Mouse (Mus musculus) liver, embryonic 15.5 days (tissue): ENCODE measurements around the gene Prom1. TPM values are rescaled to one million over a fixed set of nuclear protein-coding genes. Genes with fewer than 3 reads are reported as not detected.

Experiments
- ATAC-seq: fragments of 200-750 bp; cut with Nextera tagmentation; 2 replicates; pipeline ENCODE4 v1.8.0; 2017; ENCODE audit warnings: moderate number of reproducible peaks, mild to moderate bottlenecking, moderate library complexity; ENCODE audit not compliant: insufficient read depth
- H3K27ac ChIP-seq: fragments of 300-500 bp; sonication (generic); replicated peaks from 2 replicates; pipeline ENCODE4 v1.5.1; 2015; ENCODE audit warnings: mild to moderate bottlenecking, inconsistent platforms
- H3K27me3 ChIP-seq: fragments of 300-500 bp; sonication (generic); 2 replicates; pipeline ENCODE4 v1.6.1; 2015; ENCODE audit warnings: mild to moderate bottlenecking, inconsistent platforms
- H3K36me3 ChIP-seq: fragments of 300-500 bp; sonication (generic); replicated peaks from 2 replicates; pipeline ENCODE4 v1.6.1; 2015; ENCODE audit warnings: moderate library complexity, mild to moderate bottlenecking, inconsistent platforms
- H3K4me1 ChIP-seq: fragments of 300-500 bp; sonication (generic); replicated peaks from 2 replicates; pipeline ENCODE4 v1.6.1; 2015; ENCODE audit warnings: inconsistent platforms
- H3K4me2 ChIP-seq: fragments of 300-500 bp; sonication (generic); 2 replicates; pipeline ENCODE4 v1.6.1; 2015; ENCODE audit warnings: moderate library complexity, mild to moderate bottlenecking, inconsistent platforms
- H3K4me3 ChIP-seq: fragments of 300-500 bp; sonication (generic); replicated peaks from 2 replicates; pipeline ENCODE4 v1.5.1; 2015; ENCODE audit warnings: mild to moderate bottlenecking, inconsistent platforms
- H3K9ac ChIP-seq: fragments of 300-500 bp; sonication (generic); 2 replicates; pipeline ENCODE4 v1.6.1; 2015; ENCODE audit warnings: moderate library complexity, mild to moderate bottlenecking, inconsistent platforms
- H3K9me3 ChIP-seq: fragments of 300-500 bp; sonication (generic); replicated peaks from 2 replicates; pipeline ENCODE4 v1.6.1; 2016; ENCODE audit warnings: inconsistent platforms
- WGBS: fragments of 180-500 bp; shearing (Covaris S2); methylation state at CpG from one replicate; pipeline ENCODE4 v1.1.7; 2015; ENCODE audit warnings: mixed read lengths; ENCODE audit not compliant: insufficient replicate concordance; 5-methylcytosine and 5-hydroxymethylcytosine counted together
- polyA plus RNA-seq: library from polyadenylated mRNA; unstranded; fragments of >200 nt; fragmentation: Nextera tagmentation; extraction: Ambion mirVana; gene quantifications from 2 replicates; pipeline ENCODE4 v1.2.1, GENCODE M21; 2015

Gene Prom1
- polyA plus RNA-seq, 1 experiment from 2014 or later = 15.7 TPM

DNA sequence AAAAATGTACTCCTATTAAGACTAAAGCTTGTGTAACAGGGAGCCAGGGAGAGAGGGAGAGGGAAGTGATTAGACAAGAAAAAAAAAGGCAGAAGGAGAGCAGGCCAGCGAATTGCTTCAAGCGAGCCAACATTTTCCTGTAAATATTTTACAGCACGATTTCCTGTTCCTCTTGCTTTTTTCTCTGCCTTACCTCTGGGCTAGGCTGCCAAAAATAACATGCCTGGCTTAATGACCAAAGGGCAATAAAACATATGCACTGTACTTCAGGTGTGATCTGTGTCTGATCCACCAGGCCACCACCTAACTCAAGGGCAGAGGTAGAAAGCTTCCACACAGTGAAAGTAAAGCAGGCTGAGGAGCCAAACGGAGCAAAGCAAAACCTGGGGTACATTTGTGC lies 3.4 kb upstream of the Prom1 start:
- Histone ChIP-seq H3K27ac (no peak overlapping the region), H3K27me3 (peaks cover 31% of the 10 kb centered on the region), H3K4me2 (no peak overlapping the region), H3K36me3 (no peaks in the 10 kb centered on the region), H3K9ac (no peak overlapping the region), H3K4me1 (peaks cover 3% of the 10 kb centered on the region), H3K9me3 (no peaks in the 10 kb centered on the region), H3K4me3 (no peak overlapping the region)
- ATAC-seq = no peak
- 30% methylated on average over 4 of the region's 4 CpGs for WGBS

DNA sequence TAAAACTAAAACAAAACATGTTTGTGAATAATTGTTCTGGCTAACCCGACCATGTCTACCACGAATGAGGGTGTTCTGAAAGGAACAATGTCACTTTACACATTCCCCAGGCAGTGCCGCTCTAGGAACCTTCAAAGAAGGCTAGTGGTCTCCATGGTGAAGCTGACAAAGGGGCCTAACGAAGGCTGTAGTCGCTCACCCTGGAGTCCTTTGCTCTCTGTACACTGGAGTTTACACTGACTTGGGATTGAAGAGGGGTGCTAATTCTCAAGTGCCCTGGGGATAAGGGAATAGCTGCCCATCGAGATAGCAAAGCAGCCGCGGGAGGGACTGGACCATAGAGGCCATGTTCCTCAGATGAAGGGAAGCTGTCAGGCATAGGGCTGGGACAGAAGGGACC lies 2.9 kb upstream of the Prom1 start:
- no peaks in the 10 kb centered on the region for H3K9me3 ChIP-seq
- peaks cover 36% of the 10 kb centered on the region for H3K27me3 ChIP-seq
- no peak overlapping the region for H3K9ac ChIP-seq
- H3K36me3 ChIP-seq = no peaks in the 10 kb centered on the region
- 75% methylated on average over 8 of the region's 8 CpGs for WGBS
- peaks cover 3% of the 10 kb centered on the region for H3K4me1 ChIP-seq
- no peak overlapping the region for H3K4me2 ChIP-seq
- H3K27ac ChIP-seq = no peak overlapping the region
- H3K4me3 ChIP-seq = no peak overlapping the region
- no peak for ATAC-seq

DNA sequence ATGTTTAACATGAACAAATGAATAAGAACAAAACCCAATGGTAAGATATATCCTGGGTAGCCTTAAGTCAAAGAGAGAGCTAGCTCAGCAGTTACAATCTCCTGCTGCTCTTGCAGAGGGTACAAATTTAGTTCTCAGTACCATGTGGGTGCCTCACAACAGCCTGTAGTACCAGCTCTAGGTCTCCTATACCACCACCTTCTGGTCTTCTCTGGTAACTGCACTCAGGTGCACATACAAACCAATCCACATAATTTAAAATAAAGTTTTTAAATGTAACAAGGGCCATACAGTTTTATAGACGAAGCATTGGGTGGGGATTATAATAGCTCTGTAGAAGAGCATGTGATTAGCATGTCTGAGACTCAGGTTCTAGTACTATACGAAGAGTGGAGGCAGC lies 2.3 kb upstream of the Prom1 start:
- Histone ChIP-seq H3K9me3 (no peaks in the 10 kb centered on the region), H3K36me3 (no peaks in the 10 kb centered on the region), H3K4me2 (no peak overlapping the region), H3K27me3 (peaks cover 41% of the 10 kb centered on the region), H3K9ac (no peak overlapping the region), H3K27ac (no peak overlapping the region), H3K4me1 (peaks cover 3% of the 10 kb centered on the region), H3K4me3 (no peak overlapping the region)
- 55% methylated on average over 2 of the region's 2 CpGs for WGBS
- ATAC-seq = no peak

DNA sequence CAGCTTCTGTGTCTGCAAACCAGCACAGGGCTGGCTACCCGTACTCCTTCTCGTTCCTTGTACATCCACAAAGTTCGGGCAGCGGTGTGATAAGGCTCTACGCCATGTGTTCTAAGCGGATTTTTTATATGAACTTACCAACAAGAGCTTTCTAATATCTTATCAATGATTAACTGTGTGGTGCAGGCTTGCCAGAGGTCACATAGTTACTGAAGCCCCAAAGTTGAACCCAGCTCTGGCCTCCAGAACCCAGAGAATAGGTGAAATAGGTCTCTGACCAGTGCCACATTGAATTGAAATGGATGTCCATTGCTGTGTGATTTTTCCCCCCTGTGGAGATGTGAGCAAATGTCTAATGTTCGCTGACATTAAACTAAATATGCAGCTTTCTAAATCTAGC lies 1.3 kb upstream of the Prom1 start:
- H3K27me3 ChIP-seq = peaks cover 51% of the 10 kb centered on the region

DNA sequence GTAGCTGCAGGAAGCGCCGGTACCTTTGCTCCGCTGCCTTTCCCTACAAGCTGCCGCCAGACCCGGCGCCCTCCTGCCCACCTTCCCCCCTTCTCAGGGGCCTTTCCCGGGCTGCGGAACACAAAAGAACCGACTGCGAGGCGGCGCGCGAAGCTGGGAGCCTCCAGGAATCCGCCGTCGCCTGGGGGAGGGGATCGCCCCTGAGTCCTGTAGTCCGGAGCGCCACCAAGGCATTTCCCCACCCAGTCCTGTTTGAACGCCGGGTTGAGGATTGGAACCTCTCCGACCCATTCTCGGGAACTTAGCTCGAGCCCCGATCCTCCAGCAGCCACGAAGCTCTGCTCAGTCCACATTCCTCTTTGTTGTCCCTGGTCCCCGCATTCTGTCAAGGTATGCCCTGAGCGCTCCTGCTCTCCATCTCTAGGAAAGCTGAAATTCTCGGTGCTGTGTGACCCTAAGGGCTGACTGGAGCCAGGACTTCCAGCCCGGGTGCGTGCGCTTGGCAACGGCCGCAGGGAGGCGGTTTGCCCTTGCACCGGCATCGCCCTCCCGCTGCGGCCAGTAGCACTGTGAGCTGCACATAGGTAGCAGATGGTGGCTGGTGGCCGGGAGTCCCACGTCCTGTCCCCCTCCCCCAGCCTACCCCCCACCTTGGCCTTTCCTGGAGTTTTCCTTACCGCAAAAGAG lies 1.1 kb downstream of the Prom1 start:
- no peak overlapping the region for H3K27ac ChIP-seq
- no peaks in the 10 kb centered on the region for H3K36me3 ChIP-seq
- H3K9me3 ChIP-seq = no peaks in the 10 kb centered on the region
- 0% methylated on average over 43 of the region's 43 CpGs for WGBS
- peaks cover 3% of the 10 kb centered on the region for H3K4me1 ChIP-seq
- peak overlapping the region; percentile 30; the same call in 1 of the 2 replicates for H3K9ac ChIP-seq
- no peak; the same call in 1 of the 2 replicates for ATAC-seq
- peaks cover 51% of the 10 kb centered on the region for H3K27me3 ChIP-seq
- H3K4me3 ChIP-seq = peak overlapping the region; percentile 56
- peak overlapping the region; percentile 64 for H3K4me2 ChIP-seq

More for the DNA sequence above, 1.3 kb upstream of the Prom1 start:
- no peaks in the 10 kb centered on the region for H3K9me3 ChIP-seq
- H3K27ac ChIP-seq = no peak overlapping the region
- no peak overlapping the region for H3K9ac ChIP-seq
- ATAC-seq = no peak
- H3K4me2 ChIP-seq = 0 out of 2 replicates have a peak overlapping the region, but pooled peaks have one; percentile 1
- H3K4me1 ChIP-seq = peaks cover 3% of the 10 kb centered on the region
- no peak overlapping the region for H3K4me3 ChIP-seq
- WGBS = 55% methylated on average over 7 of the region's 7 CpGs
- no peaks in the 10 kb centered on the region for H3K36me3 ChIP-seq

DNA sequence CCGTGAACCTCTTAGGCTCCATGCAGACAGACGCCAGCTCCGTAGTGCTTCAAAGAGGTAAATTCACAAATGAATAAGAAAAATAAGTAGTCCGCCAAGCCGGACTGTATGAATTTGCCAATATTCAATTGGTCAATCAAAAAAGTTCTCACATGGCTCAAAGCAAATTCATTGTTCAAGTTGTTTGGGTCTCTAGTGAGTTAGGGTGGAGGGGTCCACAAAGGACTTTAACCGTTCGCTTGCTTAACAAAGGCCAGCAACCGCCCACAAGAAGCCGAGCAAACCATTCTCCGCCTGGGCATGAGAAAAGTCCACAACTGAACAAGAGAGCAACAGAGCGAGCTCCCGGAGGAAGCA lies 1.7 kb downstream of the Prom1 start:
- Histone ChIP-seq H3K27ac (no peak overlapping the region), H3K27me3 (peaks cover 51% of the 10 kb centered on the region), H3K36me3 (no peaks in the 10 kb centered on the region), H3K4me3 (peak overlapping the region; percentile 56), H3K4me2 (peak overlapping the region; percentile 64), H3K9ac (peak overlapping the region; percentile 30; the same call in 1 of the 2 replicates), H3K9me3 (no peaks in the 10 kb centered on the region), H3K4me1 (peaks cover 3% of the 10 kb centered on the region)
- WGBS = 17% methylated on average over 12 of the region's 12 CpGs
- ATAC-seq = no peak

DNA sequence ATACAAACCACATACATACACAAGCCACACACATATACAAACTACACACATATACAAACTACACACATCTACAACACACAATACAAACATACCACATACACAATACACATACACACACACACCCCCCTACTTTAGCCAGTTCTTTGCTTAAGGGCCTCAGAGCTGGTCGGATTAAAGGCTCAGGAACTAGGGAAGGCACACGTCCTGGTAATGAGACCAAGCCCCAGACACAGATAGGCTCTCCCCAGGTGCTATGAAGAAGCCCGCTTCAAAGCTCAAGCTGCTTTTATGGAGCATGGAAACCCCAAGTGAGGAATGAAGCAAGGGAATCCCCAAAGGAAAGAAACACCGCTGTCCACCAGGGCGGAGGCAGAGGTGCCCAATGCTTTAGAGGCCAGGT lies 4.8 kb downstream of the Prom1 start:
- no peaks in the 10 kb centered on the region for H3K4me1 ChIP-seq
- peaks cover 38% of the 10 kb centered on the region for H3K27me3 ChIP-seq
- no peak overlapping the region for H3K27ac ChIP-seq
- WGBS = 66% methylated on average over 5 of the region's 5 CpGs
- H3K4me2 ChIP-seq = no peak overlapping the region
- no peak overlapping the region for H3K9ac ChIP-seq
- no peak overlapping the region for H3K4me3 ChIP-seq
- H3K36me3 ChIP-seq = no peaks in the 10 kb centered on the region
- no peak for ATAC-seq
- H3K9me3 ChIP-seq = no peaks in the 10 kb centered on the region

DNA sequence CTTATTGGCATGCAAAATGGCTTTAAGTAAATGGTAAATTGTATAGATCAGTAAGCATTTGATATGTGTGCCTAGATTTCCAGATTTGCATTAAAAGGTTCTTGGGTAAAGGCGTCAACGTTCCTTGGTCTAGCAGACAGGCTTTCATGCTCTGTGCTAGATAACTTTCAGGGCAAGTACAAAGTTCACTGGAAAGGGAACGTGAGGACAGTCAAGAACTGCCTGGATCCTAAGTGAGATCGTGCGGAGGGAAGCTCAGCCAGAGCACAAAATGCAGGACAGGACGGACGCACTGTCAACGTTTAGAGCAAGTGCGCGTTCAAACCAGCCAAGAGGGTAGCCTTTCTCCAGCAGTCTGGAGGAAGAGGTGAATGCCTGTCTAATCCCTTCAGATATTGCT lies 5.7 kb downstream of the Prom1 start:
- Histone ChIP-seq H3K9me3 (no peaks in the 10 kb centered on the region), H3K36me3 (no peaks in the 10 kb centered on the region), H3K4me1 (no peaks in the 10 kb centered on the region), H3K4me3 (no peak overlapping the region), H3K9ac (no peak overlapping the region), H3K27me3 (peaks cover 29% of the 10 kb centered on the region), H3K27ac (no peak overlapping the region), H3K4me2 (no peak overlapping the region)
- no peak for ATAC-seq
- 75% methylated on average over 10 of the region's 10 CpGs for WGBS

DNA sequence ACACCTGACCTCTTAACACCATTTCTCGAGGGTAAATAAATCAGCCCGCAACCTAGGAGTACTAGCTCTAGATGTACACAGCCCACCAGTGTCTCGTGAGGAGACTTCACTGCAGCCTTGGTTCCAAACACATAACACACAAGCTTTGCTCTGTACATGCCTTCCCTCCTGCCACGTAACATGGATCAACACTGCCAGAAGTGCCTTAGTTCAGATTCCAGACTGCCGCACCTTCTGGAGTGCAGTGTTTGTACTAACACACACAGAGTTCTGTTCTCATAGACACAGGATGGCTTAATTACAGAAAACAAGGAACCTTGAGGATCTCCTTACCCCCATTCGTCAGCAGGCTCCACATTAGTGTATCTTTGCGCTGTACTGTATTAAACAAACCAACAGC lies 6.1 kb downstream of the Prom1 start:
- H3K4me1 ChIP-seq = no peaks in the 10 kb centered on the region
- peaks cover 25% of the 10 kb centered on the region for H3K27me3 ChIP-seq
- H3K9me3 ChIP-seq = no peaks in the 10 kb centered on the region
- no peaks in the 10 kb centered on the region for H3K36me3 ChIP-seq
- ATAC-seq = no peak
- 73% methylated on average over 7 of the region's 7 CpGs for WGBS
- H3K9ac ChIP-seq = no peak overlapping the region
- no peak overlapping the region for H3K4me2 ChIP-seq
- no peak overlapping the region for H3K27ac ChIP-seq
- H3K4me3 ChIP-seq = no peak overlapping the region

DNA sequence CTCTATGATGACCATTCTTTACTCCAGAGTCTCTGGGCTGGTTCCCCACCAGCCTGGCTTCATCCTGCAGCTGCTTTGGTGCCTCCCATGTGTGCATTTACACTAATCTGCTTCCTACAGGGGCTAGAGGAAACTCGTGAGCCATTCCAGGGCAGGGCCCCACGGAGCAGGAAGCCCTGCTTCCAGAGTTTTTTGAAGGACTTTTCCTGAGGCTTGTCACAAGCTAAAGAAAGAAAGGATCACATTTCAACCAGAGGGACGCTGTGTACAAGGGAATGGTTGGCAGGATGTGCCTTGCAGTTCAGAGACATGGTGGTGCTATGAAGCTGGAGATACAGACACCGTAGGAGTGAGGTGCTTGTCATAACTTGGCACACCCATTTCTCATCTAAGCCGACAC lies 14.8 kb downstream of the Prom1 start:
- H3K36me3 ChIP-seq = no peaks in the 10 kb centered on the region
- H3K4me1 ChIP-seq = no peaks in the 10 kb centered on the region
- H3K4me2 ChIP-seq = no peak overlapping the region
- H3K9me3 ChIP-seq = no peaks in the 10 kb centered on the region
- H3K4me3 ChIP-seq = no peak overlapping the region
- no peak overlapping the region for H3K27ac ChIP-seq
- 31% methylated on average over 5 of the region's 5 CpGs for WGBS
- no peak overlapping the region for H3K9ac ChIP-seq
- ATAC-seq = 0 out of 2 replicates have a peak, but pooled peaks have one; percentile 28
- no peaks in the 10 kb centered on the region for H3K27me3 ChIP-seq

DNA sequence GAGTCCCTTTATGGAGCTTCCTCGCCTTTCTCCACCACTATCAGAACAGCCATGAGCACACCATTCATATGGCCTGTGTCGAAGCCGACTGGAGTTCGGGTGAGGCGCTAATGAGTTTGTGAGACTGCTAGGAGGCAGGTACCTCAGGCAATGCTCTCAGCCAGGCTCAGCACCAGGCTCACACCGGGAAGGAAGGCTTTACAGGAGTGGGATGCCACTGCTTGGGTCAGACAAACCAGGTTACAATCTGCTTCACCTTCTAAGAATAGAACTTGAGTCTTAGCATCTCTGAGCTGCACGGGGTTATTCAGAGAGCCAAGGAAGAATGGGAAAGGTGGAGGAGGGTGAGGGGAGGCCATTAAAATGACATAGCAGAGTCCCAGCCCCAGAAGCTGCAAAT lies 16.0 kb downstream of the Prom1 start:
- H3K4me1 ChIP-seq = no peaks in the 10 kb centered on the region
- no peak overlapping the region for H3K4me2 ChIP-seq
- no peak overlapping the region for H3K9ac ChIP-seq
- ATAC-seq = no peak
- no peak overlapping the region for H3K4me3 ChIP-seq
- no peaks in the 10 kb centered on the region for H3K9me3 ChIP-seq
- no peak overlapping the region for H3K27ac ChIP-seq
- 63% methylated on average over 7 of the region's 7 CpGs for WGBS
- H3K36me3 ChIP-seq = no peaks in the 10 kb centered on the region
- H3K27me3 ChIP-seq = no peaks in the 10 kb centered on the region

DNA sequence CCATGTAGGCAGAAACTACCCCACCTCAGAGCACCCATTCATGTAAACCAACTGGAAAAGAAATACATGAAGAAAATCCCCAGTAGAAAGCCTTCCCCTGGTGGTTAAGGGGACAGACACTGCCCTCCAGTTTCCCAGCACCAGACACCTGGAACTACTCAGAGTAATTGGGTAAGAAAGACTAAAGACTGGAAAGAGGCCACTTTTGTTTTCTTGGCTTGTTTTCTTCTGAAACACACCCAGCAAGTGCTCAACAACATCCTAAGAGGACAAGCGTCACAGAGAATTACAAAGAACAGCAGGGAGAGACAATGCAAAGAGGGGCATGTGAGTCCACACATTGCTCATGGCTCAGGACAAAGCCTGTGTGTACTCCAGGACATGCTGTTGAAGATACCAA lies 20.7 kb downstream of the Prom1 start:
- Histone ChIP-seq H3K9me3 (no peaks in the 10 kb centered on the region), H3K4me1 (no peaks in the 10 kb centered on the region), H3K27ac (no peak overlapping the region), H3K9ac (no peak overlapping the region), H3K4me2 (no peak overlapping the region), H3K4me3 (no peak overlapping the region), H3K36me3 (no peaks in the 10 kb centered on the region), H3K27me3 (no peaks in the 10 kb centered on the region)
- 68% methylated on average over 1 of the region's 1 CpGs for WGBS
- ATAC-seq = no peak
